Mouse (Mus musculus): ENCODE data around the gene Atg7. TPM values are rescaled to one million over a fixed set of nuclear protein-coding genes. Genes with fewer than 3 reads are reported as not detected.

The Atg7 gene
- polyA plus RNA-seq, 1 experiment from 2014 or later, result 21.1 TPM

GRCm38 (mm10) chr6:114719100-114719499, 76.2 kb downstream of the Atg7 start:
- peak overlapping the region; percentile 54 for H3K27ac ChIP-seq (replicated peaks)
- no peaks in the 10 kb centered on the region for H3K27me3 ChIP-seq
- H3K4me3 ChIP-seq, result no peak overlapping the region
- no peaks in the 10 kb centered on the region for H3K36me3 ChIP-seq
- no peak overlapping the region for H3K4me2 ChIP-seq
- H3K9me3 ChIP-seq, result no peaks in the 10 kb centered on the region
- 55% methylated on average over 5 of the region's 5 CpGs for WGBS
- H3K9ac ChIP-seq, result no peak overlapping the region
- peaks cover 36% of the 10 kb centered on the region for H3K4me1 ChIP-seq (replicated peaks)
- no peak for ATAC-seq (ENCODE audit: low read depth)

- Histone ChIP-seq H3K9me3 (no peaks in the 10 kb centered on the region), H3K27ac (replicated peaks) (peak overlapping the region; percentile 54), H3K4me2 (no peak overlapping the region), H3K4me1 (replicated peaks) (peaks cover 36% of the 10 kb centered on the region), H3K36me3 (no peaks in the 10 kb centered on the region), H3K9ac (no peak overlapping the region), H3K4me3 (no peak overlapping the region), H3K27me3 (no peaks in the 10 kb centered on the region)
- whole genome bisulfite sequencing, result 76% methylated on average over 8 of the region's 8 CpGs
- ATAC-seq (ENCODE audit: low read depth), result no peak
These were observed 76.8 kb downstream of the Atg7 start for GRCm38 (mm10) chr6:114719665-114720064.

DNA sequence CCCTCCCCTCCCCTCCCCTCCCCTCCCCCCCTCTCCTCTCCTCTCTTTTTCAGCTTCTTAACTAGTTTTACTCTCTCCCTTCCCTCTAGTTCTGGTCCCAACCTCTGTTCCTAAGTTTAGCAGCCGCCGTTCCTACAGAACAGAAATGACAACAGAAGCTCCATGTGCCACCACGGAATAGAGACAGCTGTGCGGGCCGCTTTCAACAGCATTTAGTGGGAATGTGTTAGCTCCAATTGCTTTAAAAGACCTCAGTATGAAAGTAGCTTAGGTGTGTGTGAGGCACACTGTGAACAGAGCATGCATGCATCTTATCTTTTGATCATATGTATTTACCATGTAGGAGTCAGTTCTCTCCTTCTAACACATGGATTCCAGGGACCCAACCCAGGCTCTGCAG, 79.1 kb downstream of the Atg7 start:
- 92% methylated on average over 5 of the region's 5 CpGs for WGBS
- Histone ChIP-seq H3K4me1 (replicated peaks) (peaks cover 40% of the 10 kb centered on the region), H3K4me3 (no peak overlapping the region), H3K27ac (replicated peaks) (no peak overlapping the region), H3K27me3 (no peaks in the 10 kb centered on the region), H3K9ac (no peak overlapping the region), H3K9me3 (no peaks in the 10 kb centered on the region), H3K4me2 (no peak overlapping the region), H3K36me3 (no peaks in the 10 kb centered on the region)
- ATAC-seq (ENCODE audit: low read depth), result no peak

GRCm38 (mm10) chr6:114723925-114724324, 81.0 kb downstream of the Atg7 start:
- Histone ChIP-seq H3K4me3 (no peak overlapping the region), H3K9me3 (no peaks in the 10 kb centered on the region), H3K27me3 (no peaks in the 10 kb centered on the region), H3K27ac (replicated peaks) (no peak overlapping the region), H3K36me3 (no peaks in the 10 kb centered on the region), H3K9ac (no peak overlapping the region), H3K4me2 (no peak overlapping the region), H3K4me1 (replicated peaks) (peaks cover 39% of the 10 kb centered on the region)
- WGBS, result 29% methylated on average over 9 of the region's 9 CpGs
- peak; percentile 54 for ATAC-seq (ENCODE audit: low read depth)

DNA sequence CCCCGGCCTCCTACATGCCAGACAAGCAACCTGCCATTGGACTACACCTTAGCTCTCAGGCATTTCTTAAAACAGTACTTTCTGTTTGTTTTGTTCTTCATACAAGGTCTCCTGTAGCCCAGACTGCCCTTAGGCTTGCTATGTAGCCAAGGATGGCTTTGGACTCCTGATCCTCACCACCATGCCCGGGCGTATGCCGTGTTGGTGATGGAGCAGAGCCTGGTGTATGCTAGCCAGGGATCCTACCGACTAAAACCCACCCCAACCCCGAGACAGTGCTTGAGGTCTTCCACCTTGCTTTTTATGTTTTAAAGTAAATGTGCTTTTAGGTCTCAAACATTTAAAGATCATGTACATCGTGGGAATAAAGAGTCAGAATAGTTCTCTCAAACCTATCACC, 81.5 kb downstream of the Atg7 start:
- Histone ChIP-seq H3K27me3 (no peaks in the 10 kb centered on the region), H3K9me3 (no peaks in the 10 kb centered on the region), H3K4me2 (no peak overlapping the region), H3K4me3 (no peak overlapping the region), H3K27ac (replicated peaks) (no peak overlapping the region), H3K36me3 (no peaks in the 10 kb centered on the region), H3K9ac (no peak overlapping the region), H3K4me1 (replicated peaks) (peaks cover 35% of the 10 kb centered on the region)
- 0 out of 2 replicates have a peak, but pooled peaks have one; percentile 20 for ATAC-seq (ENCODE audit: low read depth)
- WGBS, result 88% methylated on average over 7 of the region's 7 CpGs

GRCm38 (mm10) chr6:114725147-114725575, 82.3 kb downstream of the Atg7 start:
- whole genome bisulfite sequencing, result 58% methylated on average over 8 of the region's 8 CpGs
- ATAC-seq (ENCODE audit: low read depth), result 0 out of 2 replicates have a peak, but pooled peaks have one; percentile 6
- Histone ChIP-seq H3K9ac (peak overlapping the region; percentile 41), H3K4me1 (replicated peaks) (peaks cover 27% of the 10 kb centered on the region), H3K36me3 (no peaks in the 10 kb centered on the region), H3K4me2 (no peak overlapping the region), H3K4me3 (no peak overlapping the region), H3K27ac (replicated peaks) (0 out of 2 replicates have a peak overlapping the region, but pooled peaks have one; percentile 18), H3K9me3 (no peaks in the 10 kb centered on the region), H3K27me3 (no peaks in the 10 kb centered on the region)

DNA sequence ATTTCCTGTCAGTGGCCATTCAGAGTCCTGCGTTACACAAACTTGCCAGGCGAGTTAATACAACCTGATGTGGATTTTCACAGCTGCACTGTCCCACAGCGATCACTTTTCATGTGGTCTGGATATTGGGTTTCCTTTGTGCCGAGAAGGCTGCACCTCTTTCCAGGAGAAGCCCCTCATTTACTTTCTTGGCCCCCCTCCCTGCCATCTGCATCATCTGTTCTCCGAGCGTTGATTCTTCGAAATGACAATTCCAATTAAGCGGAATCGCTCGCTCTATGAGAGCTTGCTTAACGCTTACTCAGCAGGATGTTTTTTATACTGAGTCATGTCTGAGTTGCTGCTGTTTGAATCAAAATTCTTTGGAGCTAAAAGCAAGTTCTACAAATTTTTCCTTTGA, 83.8 kb downstream of the Atg7 start:
- Histone ChIP-seq H3K4me3 (no peak overlapping the region), H3K36me3 (no peaks in the 10 kb centered on the region), H3K27me3 (no peaks in the 10 kb centered on the region), H3K9me3 (no peaks in the 10 kb centered on the region), H3K4me2 (no peak overlapping the region), H3K9ac (no peak overlapping the region), H3K4me1 (replicated peaks) (peaks cover 27% of the 10 kb centered on the region), H3K27ac (replicated peaks) (peak overlapping the region; percentile 23; the same call in 1 of the 2 replicates)
- no peak for ATAC-seq (ENCODE audit: low read depth)
- WGBS, result 43% methylated on average over 11 of the region's 11 CpGs

DNA sequence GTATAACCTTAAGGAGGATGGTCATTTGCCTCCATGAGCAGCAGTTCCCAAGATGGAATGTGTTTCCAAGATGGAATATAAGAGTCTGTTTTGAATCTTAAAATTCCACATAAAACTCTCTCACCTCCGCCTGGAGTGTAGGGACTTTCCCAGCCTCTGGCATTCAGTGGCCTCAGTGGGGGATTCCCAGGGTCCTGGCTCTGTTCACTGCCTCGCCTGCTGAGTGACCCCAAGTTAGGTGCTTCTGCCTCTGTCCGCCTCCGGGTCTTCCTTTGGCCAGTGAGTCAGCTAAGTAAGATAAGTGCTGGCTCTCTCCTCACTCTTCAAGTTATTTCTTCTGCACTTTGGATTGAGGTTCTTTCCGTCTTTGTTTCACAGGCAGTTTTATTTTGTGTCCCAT, 90.3 kb downstream of the Atg7 start:
- Histone ChIP-seq H3K36me3 (no peaks in the 10 kb centered on the region), H3K4me3 (no peak overlapping the region), H3K9me3 (no peaks in the 10 kb centered on the region), H3K27ac (replicated peaks) (no peak overlapping the region), H3K9ac (no peak overlapping the region), H3K4me2 (no peak overlapping the region), H3K4me1 (replicated peaks) (peaks cover 12% of the 10 kb centered on the region), H3K27me3 (peaks cover 2% of the 10 kb centered on the region; the same call in 1 of the 2 replicates)
- ATAC-seq (ENCODE audit: low read depth), result no peak
- WGBS, result 75% methylated on average over 5 of the region's 5 CpGs

DNA sequence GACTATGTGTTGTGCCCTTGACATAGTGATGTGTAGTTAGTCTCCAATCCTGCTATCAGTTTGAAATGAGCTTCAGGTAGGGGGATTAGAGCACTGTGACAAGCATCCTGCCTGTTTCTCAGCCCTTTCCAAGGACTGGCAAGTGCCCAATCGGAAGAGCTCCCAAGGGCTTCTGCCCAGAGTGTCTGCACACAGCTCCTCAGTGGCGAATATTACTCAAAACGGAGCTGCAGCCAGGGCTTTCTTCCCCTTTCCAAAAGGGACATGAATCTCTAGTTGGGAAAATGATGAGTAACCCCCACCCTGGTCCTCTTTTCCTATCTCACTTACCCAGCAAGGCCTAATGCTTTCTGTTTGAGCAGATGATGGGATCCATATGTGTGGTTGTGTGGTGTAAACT, 90.8 kb downstream of the Atg7 start:
- no peaks in the 10 kb centered on the region for H3K36me3 ChIP-seq
- ATAC-seq (ENCODE audit: low read depth), result no peak
- H3K27me3 ChIP-seq, result peaks cover 2% of the 10 kb centered on the region; the same call in 1 of the 2 replicates
- H3K9me3 ChIP-seq, result no peaks in the 10 kb centered on the region
- no peak overlapping the region for H3K4me3 ChIP-seq
- no peak overlapping the region for H3K4me2 ChIP-seq
- H3K4me1 ChIP-seq (replicated peaks), result peaks cover 18% of the 10 kb centered on the region
- no peak overlapping the region for H3K9ac ChIP-seq
- WGBS, result 87% methylated on average over 3 of the region's 3 CpGs
- H3K27ac ChIP-seq (replicated peaks), result no peak overlapping the region

DNA sequence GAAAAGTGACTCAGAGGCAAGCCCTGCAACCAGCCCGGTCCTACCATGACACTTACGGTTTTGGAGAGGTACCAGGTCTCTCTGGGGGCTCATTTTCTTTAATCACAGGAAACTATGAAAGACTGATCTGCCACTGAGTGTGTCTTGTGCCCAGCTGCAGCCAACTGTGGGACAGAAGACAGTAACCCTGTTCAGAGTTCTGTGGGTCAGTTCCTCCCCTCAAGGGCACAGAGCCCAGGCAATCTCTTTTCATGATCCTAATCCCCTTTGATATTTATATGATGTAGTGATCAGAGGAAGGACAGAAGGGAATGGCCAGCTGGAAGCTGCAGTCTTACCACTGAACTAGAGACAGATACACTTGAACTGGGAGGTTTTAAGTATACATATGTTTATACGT, 92.2 kb downstream of the Atg7 start:
- Histone ChIP-seq H3K27ac (replicated peaks) (no peak overlapping the region), H3K4me2 (no peak overlapping the region), H3K4me1 (replicated peaks) (peaks cover 19% of the 10 kb centered on the region), H3K9ac (no peak overlapping the region), H3K4me3 (no peak overlapping the region), H3K9me3 (no peaks in the 10 kb centered on the region), H3K27me3 (peaks cover 2% of the 10 kb centered on the region; the same call in 1 of the 2 replicates), H3K36me3 (0 out of 2 replicates have a peak, but pooled peaks cover 7% of the 10 kb centered on the region)
- WGBS, result 79% methylated on average over 3 of the region's 3 CpGs
- no peak for ATAC-seq (ENCODE audit: low read depth)

GRCm38 (mm10) chr6:114736355-114736754, 93.5 kb downstream of the Atg7 start:
- H3K4me3 ChIP-seq, result no peak overlapping the region
- H3K4me1 ChIP-seq (replicated peaks), result peaks cover 19% of the 10 kb centered on the region
- WGBS, result 89% methylated on average over 9 of the region's 9 CpGs
- peaks cover 20% of the 10 kb centered on the region; the same call in 1 of the 2 replicates for H3K36me3 ChIP-seq
- no peak overlapping the region for H3K9ac ChIP-seq
- ATAC-seq (ENCODE audit: low read depth), result no peak
- H3K27me3 ChIP-seq, result peaks cover 2% of the 10 kb centered on the region; the same call in 1 of the 2 replicates
- H3K4me2 ChIP-seq, result no peak overlapping the region
- H3K9me3 ChIP-seq, result no peaks in the 10 kb centered on the region
- no peak overlapping the region for H3K27ac ChIP-seq (replicated peaks)

DNA sequence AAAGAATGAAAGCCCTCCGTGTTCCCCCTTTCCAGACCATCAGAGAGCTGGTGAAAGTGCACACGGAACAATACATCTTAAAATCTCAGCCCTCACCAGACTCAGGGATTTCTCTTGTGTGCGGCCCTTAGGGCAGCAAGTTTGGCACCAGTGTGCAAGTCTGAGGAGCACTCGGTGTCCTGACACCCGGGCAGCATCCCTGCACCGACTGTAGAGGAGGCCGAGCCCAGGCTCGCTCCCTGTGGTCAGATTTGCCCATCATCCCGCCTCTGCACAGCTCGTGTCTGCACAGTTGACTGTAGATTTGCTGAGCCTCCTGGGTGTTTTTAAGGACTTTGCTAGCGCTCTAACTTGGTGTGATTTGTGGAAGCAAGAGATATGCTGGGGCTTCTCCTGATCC, 94.3 kb downstream of the Atg7 start:
- H3K9ac ChIP-seq, result no peak overlapping the region
- peaks cover 2% of the 10 kb centered on the region; the same call in 1 of the 2 replicates for H3K27me3 ChIP-seq
- no peak overlapping the region for H3K4me2 ChIP-seq
- no peak overlapping the region for H3K27ac ChIP-seq (replicated peaks)
- ATAC-seq (ENCODE audit: low read depth), result no peak
- H3K9me3 ChIP-seq, result 0 out of 2 replicates have a peak, but pooled peaks cover 3% of the 10 kb centered on the region
- 73% methylated on average over 11 of the region's 11 CpGs for WGBS
- peaks cover 26% of the 10 kb centered on the region for H3K36me3 ChIP-seq
- no peak overlapping the region for H3K4me3 ChIP-seq
- H3K4me1 ChIP-seq (replicated peaks), result peaks cover 19% of the 10 kb centered on the region

Data from neural tube, embryonic 13.5 days (tissue).